Mouse (Mus musculus) regulatory T cell (primary cell): ENCODE data around the gene Socs3.

Source experiments
- in situ Hi-C: fragments of 300-600 bp; cut with MboI, MseI; formaldehyde crosslinking; loops from one replicate; pipeline ENCODE4 v1.15.1; 2025; ENCODE audit warnings: high pct_unique_total_duplicates

Socs3 gene

GRCm38 (mm10) chr11:117958197-117958596, 11.7 kb downstream of the Socs3 start:
- in situ Hi-C loops, result no loop called here

GRCm38 (mm10) chr11:117955621-117956020, 14.2 kb downstream of the Socs3 start:
- in situ Hi-C loops, result no loop called here

- in situ Hi-C loops, result no loop called here
These were observed 15.0 kb downstream of the Socs3 start for GRCm38 (mm10) chr11:117954819-117955218.

- in situ Hi-C loops, result no loop called here
These were observed 15.8 kb downstream of the Socs3 start for GRCm38 (mm10) chr11:117954094-117954493.

GRCm38 (mm10) chr11:117952174-117952933, 17.5 kb downstream of the Socs3 start:
- in situ Hi-C loops, result no loop called here

- in situ Hi-C loops, result no loop called here
These were observed 18.5 kb downstream of the Socs3 start for GRCm38 (mm10) chr11:117951391-117951790.

- in situ Hi-C loops, result no loop called here
These were observed 20.3 kb downstream of the Socs3 start for GRCm38 (mm10) chr11:117949392-117950091.

GRCm38 (mm10) chr11:117946996-117947419, 22.8 kb downstream of the Socs3 start:
- in situ Hi-C loops, result no loop called here

- in situ Hi-C loops, result no loop called here
These were observed 23.5 kb downstream of the Socs3 start for GRCm38 (mm10) chr11:117946195-117946979.

GRCm38 (mm10) chr11:117941848-117942247, 28.0 kb downstream of the Socs3 start:
- in situ Hi-C loops, result no loop called here

GRCm38 (mm10) chr11:117941325-117941834, 28.5 kb downstream of the Socs3 start:
- in situ Hi-C loops, result no loop called here

- in situ Hi-C loops, result no loop called here
These were observed 29.0 kb downstream of the Socs3 start for GRCm38 (mm10) chr11:117940881-117941280.

- in situ Hi-C loops, result loop anchor here (10.0 kb wide), 1 partner anchor 1965 kb away; the partner anchor contains the start of gene Itgb4
These were observed 30.0 kb downstream of the Socs3 start for GRCm38 (mm10) chr11:117939741-117940285.

GRCm38 (mm10) chr11:117939004-117939730, 30.7 kb downstream of the Socs3 start:
- in situ Hi-C loops, result loop anchor here (10.0 kb wide), 1 partner anchor 1964 kb away; the partner anchor contains the start of gene Itgb4

GRCm38 (mm10) chr11:117936202-117936601, 33.6 kb downstream of the Socs3 start:
- in situ Hi-C loops, result loop anchor here (10.0 kb wide), 1 partner anchor 1961 kb away; the partner anchor contains the start of gene Itgb4

GRCm38 (mm10) chr11:117935616-117936015, 34.2 kb downstream of the Socs3 start:
- in situ Hi-C loops, result loop anchor here (10.0 kb wide), 1 partner anchor 1961 kb away; the partner anchor contains the start of gene Itgb4

GRCm38 (mm10) chr11:117934576-117935368, 35.1 kb downstream of the Socs3 start:
- in situ Hi-C loops, result loop anchor here (10.0 kb wide), 1 partner anchor 1960 kb away; the partner anchor contains the start of gene Itgb4

- in situ Hi-C loops, result loop anchor here (10.0 kb wide), 1 partner anchor 1959 kb away; the partner anchor contains the start of gene Itgb4
These were observed 35.7 kb downstream of the Socs3 start for GRCm38 (mm10) chr11:117934168-117934567.

GRCm38 (mm10) chr11:117932195-117932594, 37.7 kb downstream of the Socs3 start:
- in situ Hi-C loops, result loop anchor here (10.0 kb wide), 1 partner anchor 1957 kb away; the partner anchor contains the start of gene Itgb4
